Mouse (Mus musculus) embryonic facial prominence, embryonic 13.5 days (tissue): ENCODE results near the gene Fgf4. TPM values are rescaled to one million over a fixed set of nuclear protein-coding genes. Genes with fewer than 3 reads are reported as not detected.

Experiments
- ATAC-seq: fragments of 200-750 bp; cut with Nextera tagmentation; 2 replicates; pipeline ENCODE4 v1.8.0; 2017; ENCODE audit warnings: low read depth; ENCODE audit not compliant: insufficient number of reproducible peaks, insufficient read depth, low FRiP score, low TSS enrichment
- H3K27ac ChIP-seq: fragments of 300-500 bp; sonication (generic); 2 replicates; pipeline ENCODE4 v1.5.1; 2015; ENCODE audit warnings: moderate library complexity, mild to moderate bottlenecking, inconsistent platforms
- H3K27me3 ChIP-seq: fragments of 300-500 bp; sonication (generic); 2 replicates; pipeline ENCODE4 v1.6.1; 2015; ENCODE audit warnings: mild to moderate bottlenecking, inconsistent platforms
- H3K36me3 ChIP-seq: fragments of 300-500 bp; sonication (generic); 2 replicates; pipeline ENCODE4 v1.6.1; 2015; ENCODE audit warnings: mild to moderate bottlenecking, inconsistent platforms
- H3K4me1 ChIP-seq: fragments of 300-500 bp; sonication (generic); 2 replicates; pipeline ENCODE4 v1.6.1; 2015; ENCODE audit warnings: inconsistent platforms
- H3K4me2 ChIP-seq: fragments of 300-500 bp; sonication (generic); 2 replicates; pipeline ENCODE4 v1.6.1; 2015; ENCODE audit warnings: moderate library complexity, mild to moderate bottlenecking, inconsistent platforms
- H3K4me3 ChIP-seq: fragments of 300-500 bp; sonication (generic); 2 replicates; pipeline ENCODE4 v1.5.1; 2015; ENCODE audit warnings: mild to moderate bottlenecking, inconsistent platforms
- H3K9ac ChIP-seq: fragments of 300-500 bp; sonication (generic); 2 replicates; pipeline ENCODE4 v1.6.1; 2015; ENCODE audit warnings: mild to moderate bottlenecking, inconsistent platforms
- H3K9me3 ChIP-seq: fragments of 300-500 bp; sonication (generic); 2 replicates; pipeline ENCODE4 v1.6.1; 2016; ENCODE audit warnings: inconsistent platforms
- WGBS: fragments of 180-500 bp; shearing (Covaris S2); methylation state at CpG from one replicate; pipeline ENCODE4 v1.1.7; 2015; ENCODE audit warnings: mixed read lengths; 5-methylcytosine and 5-hydroxymethylcytosine counted together
- polyA plus RNA-seq: library from polyadenylated mRNA; unstranded; fragments of >200 nt; fragmentation: Nextera tagmentation; extraction: Ambion mirVana; gene quantifications from 2 replicates; pipeline ENCODE4 v1.2.1, GENCODE M21; 2015

Gene Fgf4
- polyA plus RNA-seq, 1 experiment from 2014 or later = 0.18 TPM

DNA sequence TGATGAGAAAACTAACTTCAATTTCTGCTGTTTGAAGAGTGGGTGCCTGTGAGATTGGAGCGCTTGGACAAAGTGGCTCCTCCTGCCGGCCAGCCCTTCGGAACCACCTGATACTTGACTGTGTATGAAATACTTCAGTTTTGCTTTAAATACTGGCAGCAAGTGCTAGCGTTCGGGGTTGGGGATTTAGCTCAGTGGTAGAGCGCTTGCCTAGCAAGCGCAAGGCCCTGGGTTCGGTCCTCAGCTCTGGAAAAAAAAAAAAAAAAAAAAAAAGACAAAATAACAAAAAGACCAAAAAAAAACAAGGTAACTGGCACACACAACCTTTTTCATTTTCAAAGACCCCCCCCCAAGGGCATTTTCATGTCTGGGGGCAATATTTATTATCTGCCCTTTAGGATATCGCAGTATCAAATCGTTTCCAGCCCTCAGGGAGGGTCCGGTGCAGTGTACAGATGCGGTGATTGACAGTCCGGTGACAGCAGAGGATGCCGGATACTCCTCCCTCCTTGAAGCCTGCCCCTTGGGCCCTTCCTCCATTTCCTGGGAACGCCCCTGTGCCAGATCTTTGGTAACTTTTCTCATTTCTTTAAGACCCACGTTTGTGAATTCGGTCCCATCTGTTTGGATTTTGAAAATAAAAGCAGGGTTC is 67.3 kb downstream of the Fgf4 start:
- Histone ChIP-seq H3K9me3 (no peaks in the 10 kb centered on the region), H3K9ac (peak overlapping the region; percentile 89), H3K4me2 (peak overlapping the region; percentile 95), H3K36me3 (peaks cover 20% of the 10 kb centered on the region), H3K4me1 (peaks cover 12% of the 10 kb centered on the region), H3K27ac (peak overlapping the region; percentile 16; the same call in 1 of the 2 replicates), H3K4me3 (peak overlapping the region; percentile 84), H3K27me3 (0 out of 2 replicates have a peak, but pooled peaks cover 4% of the 10 kb centered on the region)
- 7% methylated on average over 17 of the region's 17 CpGs for WGBS
- peak; percentile 74 for ATAC-seq

Other genes with a start within 250 kb of the Fgf4 start
- 12.0 and 12.8 TPM in 2 replicates for gene Ano1, start 95.4 kb upstream of the Fgf4 start, polyA plus RNA-seq
- 0.55 and 1.2 TPM in 2 replicates for gene Fgf3, start 9.3 kb upstream of the Fgf4 start, polyA plus RNA-seq
- 0.80 and 1.3 TPM in 2 replicates for gene Fgf15, start 49.2 kb downstream of the Fgf4 start, polyA plus RNA-seq
- 26.2 and 27.1 TPM in 2 replicates for gene LTO1, start 67.7 kb downstream of the Fgf4 start, polyA plus RNA-seq
- 127 and 136 TPM in 2 replicates for gene Ccnd1, start 92.6 kb downstream of the Fgf4 start, polyA plus RNA-seq